Mouse (Mus musculus) CH12.LX (cell line): ENCODE results near the gene Fam193a. TPM values are rescaled to one million over a fixed set of nuclear protein-coding genes. Genes with fewer than 3 reads are reported as not detected.

ENCODE experiments used
- DNase-seq: peaks from one replicate; pipeline ENCODE4 v3.0.0-alpha.2; 2013; ENCODE audit errors: extremely low read depth
- H3K27ac ChIP-seq: 2 replicates; pipeline ENCODE4 v1.5.1; 2012; ENCODE audit warnings: low read depth, mild to moderate bottlenecking, control low read depth, moderate library complexity; ENCODE audit not compliant: insufficient read depth
- H3K27me3 ChIP-seq: replicated peaks from 2 replicates; pipeline ENCODE3; 2012; ENCODE audit warnings: inconsistent platforms
- H3K36me3 ChIP-seq, 2 experiments: replicated peaks in 1 of 2; 2 replicates each; pipeline versions ENCODE3 to v1.6.1; 2012; ENCODE audit warnings: inconsistent platforms in 1 of 2, low read length in 1 of 2, mild to moderate bottlenecking in 1 of 2, mixed read lengths in 1 of 2, moderate library complexity in 1 of 2; ENCODE audit not compliant: control insufficient read depth in 1 of 2, insufficient read depth in 1 of 2
- H3K4me1 ChIP-seq, 2 experiments: 2 replicates each; pipeline ENCODE4 v1.6.1; 2012; ENCODE audit warnings: inconsistent platforms in 1 of 2, moderate library complexity in 1 of 2; ENCODE audit not compliant: insufficient read depth in 2 of 2, control insufficient read depth in 1 of 2
- H3K4me2 ChIP-seq: 2 replicates; pipeline ENCODE4 v1.6.1; 2012; ENCODE audit warnings: low read depth, mild to moderate bottlenecking, control low read depth; ENCODE audit not compliant: poor library complexity, insufficient read depth, severe bottlenecking
- H3K4me3 ChIP-seq, 3 experiments: fragments of 150-350 bp in 1 of 3; sonication (generic) in 1 of 3; replicated peaks in 1 of 3; 2 replicates each; pipeline versions ENCODE3 to v1.5.1; 2011 to 2012; ENCODE audit warnings: low read depth in 2 of 3, low read length in 2 of 3, mild to moderate bottlenecking in 2 of 3, moderate library complexity in 2 of 3, control low read depth in 1 of 3, improper control_type of control experiment in 1 of 3, inconsistent platforms in 1 of 3, mixed read lengths in 1 of 3; ENCODE audit not compliant: poor library complexity in 1 of 3
- H3K79me2 ChIP-seq: replicated peaks from 2 replicates; pipeline ENCODE4 v1.6.1; 2012; ENCODE audit warnings: mild to moderate bottlenecking, moderate library complexity; ENCODE audit not compliant: control insufficient read depth, poor library complexity, insufficient read depth, severe bottlenecking; ENCODE audit errors: extremely low read depth
- H3K9ac ChIP-seq: 2 replicates; pipeline ENCODE4 v1.6.1; 2012; ENCODE audit warnings: low read depth, mild to moderate bottlenecking, control low read depth, moderate library complexity; ENCODE audit not compliant: insufficient read depth
- H3K9me3 ChIP-seq: replicated peaks from 2 replicates; pipeline ENCODE3; 2012; ENCODE audit warnings: low read length, inconsistent platforms, mixed read lengths
- BHLHE40 ChIP-seq: IDR thresholded peaks from 2 replicates; pipeline ENCODE4 v1.6.1; 2011; ENCODE audit warnings: mild to moderate bottlenecking, low read depth, low read length, improper control_type of control experiment
- CHD1 ChIP-seq: IDR thresholded peaks from 2 replicates; pipeline ENCODE4 v1.6.1; 2012; ENCODE audit warnings: low read depth, low read length, improper control_type of control experiment, inconsistent platforms
- CTCF ChIP-seq, 2 experiments: IDR thresholded peaks in 1 of 2; conservative IDR thresholded peaks in 1 of 2; 2 replicates each; pipeline ENCODE4 v1.5.1; 2011 to 2012; ENCODE audit warnings: low read depth in 2 of 2, low read length in 2 of 2, improper control_type of control experiment in 1 of 2, inconsistent platforms in 1 of 2, mild to moderate bottlenecking in 1 of 2, moderate library complexity in 1 of 2
- E2F4 ChIP-seq: IDR thresholded peaks from 2 replicates; pipeline ENCODE4 v1.6.1; 2011; ENCODE audit warnings: low read depth, low read length, improper control_type of control experiment; ENCODE audit not compliant: insufficient replicate concordance
- ELF1 ChIP-seq: IDR thresholded peaks from 2 replicates; pipeline ENCODE4 v1.6.1; 2014; ENCODE audit warnings: low read depth, mild to moderate bottlenecking, inconsistent platforms, low read length, improper control_type of control experiment
- EP300 ChIP-seq: IDR thresholded peaks from 2 replicates; pipeline ENCODE4 v1.6.1; 2011; ENCODE audit warnings: low read length, improper control_type of control experiment
- ETS1 ChIP-seq: conservative IDR thresholded peaks from 2 replicates; pipeline ENCODE4 v1.6.1; 2012; ENCODE audit warnings: low read depth, mild to moderate bottlenecking, inconsistent platforms, low read length, improper control_type of control experiment, moderate library complexity
- IRF4 ChIP-seq: IDR thresholded peaks from 2 replicates; pipeline ENCODE4 v1.6.1; 2014; ENCODE audit warnings: low read depth, mild to moderate bottlenecking, inconsistent platforms, low read length, improper control_type of control experiment
- MAX ChIP-seq: IDR thresholded peaks from 2 replicates; pipeline ENCODE4 v1.6.1; 2011; ENCODE audit warnings: low read length, improper control_type of control experiment
- MAZ ChIP-seq: IDR thresholded peaks from 2 replicates; pipeline ENCODE4 v1.6.1; 2012; ENCODE audit warnings: low read depth, mild to moderate bottlenecking, inconsistent platforms, low read length, improper control_type of control experiment, moderate library complexity
- MXI1 ChIP-seq: IDR thresholded peaks from 2 replicates; pipeline ENCODE4 v1.6.1; 2011; ENCODE audit warnings: mild to moderate bottlenecking, low read depth, low read length, improper control_type of control experiment
- MYC ChIP-seq: IDR thresholded peaks from 2 replicates; pipeline ENCODE4 v1.6.1; 2011; ENCODE audit warnings: low read depth, mild to moderate bottlenecking, improper control_type of control experiment, low read length
- PAX5 ChIP-seq: IDR thresholded peaks from 2 replicates; pipeline ENCODE4 v1.6.1; 2012; ENCODE audit warnings: low read length, inconsistent platforms, mixed read lengths
- POLR2A ChIP-seq: IDR thresholded peaks from 2 replicates; pipeline ENCODE4 v1.6.1; 2011; ENCODE audit warnings: low read depth, mild to moderate bottlenecking, improper control_type of control experiment, low read length
- POLR2AphosphoS2 ChIP-seq: IDR thresholded peaks from 2 replicates; pipeline ENCODE4 v1.6.1; 2011; ENCODE audit warnings: low read depth, low read length, improper control_type of control experiment
- SIN3A ChIP-seq: IDR thresholded peaks from 2 replicates; pipeline ENCODE4 v1.6.1; 2012; ENCODE audit warnings: low read length, improper control_type of control experiment, inconsistent platforms
- SMC3 ChIP-seq: IDR thresholded peaks from 2 replicates; pipeline ENCODE4 v1.6.1; 2011; ENCODE audit warnings: low read depth, low read length, improper control_type of control experiment
- TBP ChIP-seq: conservative IDR thresholded peaks from 2 replicates; pipeline ENCODE4 v1.6.1; 2011; ENCODE audit warnings: low read depth, low read length, improper control_type of control experiment
- TCF12 ChIP-seq: IDR thresholded peaks from 2 replicates; pipeline ENCODE4 v1.6.1; 2014; ENCODE audit warnings: low read depth, mild to moderate bottlenecking, inconsistent platforms, low read length, improper control_type of control experiment
- USF2 ChIP-seq: conservative IDR thresholded peaks from 2 replicates; pipeline ENCODE4 v1.6.1; 2011; ENCODE audit warnings: low read depth, low read length, improper control_type of control experiment
- dilution Hi-C: fragments of 300-500 bp; cut with MboI; formaldehyde crosslinking; loops from 2 replicates; pipeline ENCODE4 v1.14.3; 2020; ENCODE audit warnings: low sequenced_read_pairs; ENCODE audit not compliant: extremely low pct_unique_long_range_greater_than_20kb, extremely low pct_ligation_motif_present
- in situ Hi-C: fragments of 300-500 bp; cut with MboI; formaldehyde crosslinking; loops from 3 replicates; pipeline ENCODE4 v1.14.3; 2019; ENCODE audit warnings: low sequenced_read_pairs, low pct_ligation_motif_present, low pct_unique_long_range_greater_than_20kb, mixed read lengths
- polyA plus RNA-seq: library from polyadenylated mRNA; unstranded; fragments of >175 nt; gene quantifications from 2 replicates; pipeline ENCODE4 v1.2.1, GENCODE M21; 2012; ENCODE audit warnings: low read depth; ENCODE audit not compliant: insufficient read length
- total RNA-seq, 2 experiments: library from RNA; depleted of rRNA; stranded (reverse); fragments of 300-350 nt in 1 of 2; fragments of >200 nt in 1 of 2; gene quantifications; 2 replicates each; pipeline ENCODE4 v1.2.3; 2012 to 2014

Gene Fam193a
- total and polyA plus RNA-seq, 3 experiments: 3.6 to 19.0 (median 8.5) TPM

- no peak for DNase-seq
- H3K27ac ChIP-seq: no peak overlapping the region
- TF ChIP-seq MAX (no peak), ETS1 (no peak), BHLHE40 (no peak), PAX5 (no peak), CHD1 (no peak), SIN3A (no peak), MXI1 (no peak), TBP (no peak), ELF1 (no peak), E2F4 (no peak), CTCF (conservative IDR thresholded peaks at IDR 0.05 in 1 of 2, IDR thresholded peaks at IDR 0.05 in 1 of 2; ENCODE audit: low read depth in 2 of 2, low read length in 2 of 2) (no peak), POLR2AphosphoS2 (no peak)
- TF ChIP-seq, all 38 proteins: peak for 0
- H3K27me3 ChIP-seq: no peaks in the 10 kb centered on the region
- H3K9ac ChIP-seq: no peak overlapping the region
- no peaks in the 10 kb centered on the region for H3K79me2 ChIP-seq
- no peaks in the 10 kb centered on the region for H3K9me3 ChIP-seq
- in situ Hi-C loops (loop anchor here (5.0 to 25.0 kb wide), 2 partner anchors 109 to 509 kb away; partner anchors contain the start of genes Hgfac and Mfsd10), dilution Hi-C loops (no loop called here)
- peaks cover 0 to 28% of the 10 kb centered on the region in 2 experiments for H3K36me3 ChIP-seq
- no peak overlapping the region for H3K4me2 ChIP-seq
- H3K4me3 ChIP-seq: no peak overlapping the region
- H3K4me1 ChIP-seq: peaks cover 31 to 59% of the 10 kb centered on the region in 2 experiments
Observed at GRCm38 (mm10) chr5:34528724-34529123, 159.0 kb downstream of the Fam193a start.

- dilution Hi-C loops: no loop called here
- Histone ChIP-seq H3K36me3 (peaks cover 0 to 33% of the 10 kb centered on the region in 2 experiments), H3K27me3 (no peaks in the 10 kb centered on the region)
Observed at GRCm38 (mm10) chr5:34530116-34530515, 160.4 kb downstream of the Fam193a start.

More at GRCm38 (mm10) chr5:34530116-34530515, 160.4 kb downstream of the Fam193a start:
- in situ Hi-C loops: loop anchor here (25.0 kb wide), 1 partner anchor 507 kb away; the partner anchor contains the start of gene Hgfac
- TF ChIP-seq TCF12 (no peak), EP300 (no peak), CHD1 (no peak), POLR2A (no peak), SMC3 (no peak), MAZ (no peak), USF2 (no peak), E2F4 (no peak), IRF4 (no peak), TBP (no peak), MYC (no peak), CTCF (conservative IDR thresholded peaks at IDR 0.05 in 1 of 2, IDR thresholded peaks at IDR 0.05 in 1 of 2; ENCODE audit: low read depth in 2 of 2, low read length in 2 of 2) (no peak)
- H3K4me3 ChIP-seq: no peak overlapping the region
- peaks cover 23 to 59% of the 10 kb centered on the region in 2 experiments for H3K4me1 ChIP-seq
- no peaks in the 10 kb centered on the region for H3K9me3 ChIP-seq
- no peaks in the 10 kb centered on the region for H3K79me2 ChIP-seq
- no peak overlapping the region for H3K27ac ChIP-seq
- H3K9ac ChIP-seq: no peak overlapping the region
- no peak overlapping the region for H3K4me2 ChIP-seq
- no peak for DNase-seq
